Mouse (Mus musculus) layer of hippocampus, postnatal 10 days (tissue): ENCODE results near the gene Blmh. TPM values are rescaled to one million over a fixed set of nuclear protein-coding genes. Genes with fewer than 3 reads are reported as not detected.

ENCODE experiments used
- DNase-seq, 2 experiments: peaks; one replicate each; pipeline ENCODE4 v3.0.0; 2021; ENCODE audit warnings: low spot score in 2 of 2
- total RNA-seq, 2 experiments: library from RNA; stranded (reverse); gene quantifications; 2 replicates each; pipeline ENCODE4 v1.2.3; 2021

Blmh gene
- total RNA-seq, 2 experiments from 2014 or later: 85.0 to 91.7 TPM

DNA sequence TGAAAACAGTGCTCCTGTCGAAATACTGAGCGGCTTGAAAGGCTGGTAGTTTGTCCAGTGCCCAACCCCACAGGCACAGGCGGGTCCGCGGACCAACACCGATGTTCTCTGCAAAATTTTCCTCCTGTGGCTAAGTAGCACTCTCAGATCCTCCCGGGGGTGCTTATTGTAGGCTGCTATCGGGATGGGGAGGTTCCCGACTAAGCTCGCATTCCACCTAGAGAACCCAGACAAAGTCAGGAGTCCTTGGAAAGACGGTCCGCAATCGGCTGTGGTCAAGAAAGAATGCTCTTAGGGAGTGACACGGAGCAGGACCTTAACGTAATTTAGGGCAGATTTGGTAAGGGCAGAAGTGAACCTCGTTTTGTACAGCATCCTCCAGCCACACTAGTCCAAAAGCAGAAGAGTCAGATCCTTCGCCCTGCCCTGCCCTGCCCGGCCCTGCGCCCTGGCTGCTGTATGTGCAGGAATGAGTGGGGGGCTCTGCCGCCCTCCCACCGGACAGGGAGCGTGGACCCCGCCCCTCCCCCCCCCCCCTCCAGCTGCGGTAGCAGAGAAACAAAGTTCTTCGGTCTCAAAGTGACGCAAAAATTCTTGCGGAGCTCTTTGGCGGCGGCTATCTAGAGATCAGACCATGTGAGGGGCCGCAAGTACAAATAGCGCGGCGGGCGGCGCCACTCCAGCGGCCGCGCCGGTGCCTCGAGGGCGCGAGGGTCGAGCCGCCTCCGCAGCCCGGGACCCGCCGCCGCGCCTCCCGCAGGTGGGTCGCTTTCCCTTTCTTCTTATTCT lies 73.5 kb downstream of the Blmh start, which contains the start of gene Slc6a4:
Gene Slc6a4 (plus strand): TSS at position 688 of the 789 bp plus-strand sequence.
- no peak for DNase-seq

DNA sequence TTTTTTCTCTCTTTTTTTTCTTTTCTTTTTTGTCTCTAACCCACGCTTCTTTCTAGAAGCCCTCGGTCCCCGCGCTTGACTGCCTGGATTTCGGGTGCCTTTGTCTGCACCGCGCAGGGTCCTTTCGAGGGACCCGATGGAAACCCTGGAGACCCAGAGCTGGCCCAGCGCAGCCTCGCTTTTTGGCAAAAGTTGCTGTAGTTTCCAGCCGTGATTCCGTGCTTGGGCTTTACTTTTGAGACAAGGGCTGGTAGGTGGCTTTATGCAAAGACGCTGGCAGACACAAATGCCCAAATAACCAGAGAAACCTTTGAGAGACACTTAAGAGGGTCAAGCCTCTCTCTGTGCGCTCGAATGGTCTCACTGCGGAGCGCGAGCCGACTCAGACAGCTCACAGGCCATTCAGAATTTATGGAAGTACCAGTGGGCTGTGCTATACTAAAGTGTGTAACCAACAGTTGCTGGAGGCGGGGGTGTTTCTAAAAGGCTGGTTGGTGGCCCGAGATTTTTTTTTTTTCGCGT lies 74.2 kb downstream of the Blmh start:
- no peak for DNase-seq

DNA sequence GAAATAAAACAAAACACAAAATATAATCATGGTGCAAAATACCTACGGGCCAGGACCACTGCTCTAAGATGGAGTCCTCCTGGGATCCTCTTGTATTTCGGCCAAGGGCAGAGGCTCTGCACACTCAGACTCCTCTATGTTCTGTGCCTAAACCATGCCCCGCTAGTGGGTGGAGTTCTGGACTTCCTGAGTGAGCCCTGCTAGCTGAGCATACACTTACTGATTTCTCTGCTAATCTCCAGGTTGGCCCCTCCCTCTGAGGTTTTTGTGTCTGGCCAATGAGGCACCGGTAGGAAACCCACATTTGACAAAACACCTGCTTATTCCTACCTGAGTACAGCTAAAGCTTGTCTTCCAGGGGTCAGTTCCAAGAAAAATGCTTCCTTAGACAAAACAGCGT lies 76.1 kb downstream of the Blmh start:
- DNase-seq: no peak

DNA sequence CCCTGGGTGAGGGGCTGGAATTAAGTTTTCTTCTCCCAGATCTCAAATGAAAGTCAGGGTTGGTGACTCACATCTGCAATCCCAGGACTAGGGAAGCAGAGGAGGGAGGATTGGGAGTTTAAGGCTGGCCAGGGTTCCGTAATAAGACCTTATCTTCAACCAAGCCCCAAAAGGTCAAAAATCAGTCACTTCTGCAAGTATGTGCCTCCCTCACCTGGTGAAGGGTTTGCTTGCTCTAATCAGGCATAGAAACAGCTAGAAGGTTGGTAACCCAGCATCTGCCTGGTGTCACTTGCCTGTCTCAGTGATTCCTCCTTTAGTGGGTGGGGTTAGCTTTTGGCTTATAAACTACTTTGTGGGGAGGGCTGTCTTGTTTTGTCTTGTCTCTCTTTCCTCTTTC lies 77.8 kb downstream of the Blmh start:
- no peak for DNase-seq

DNA sequence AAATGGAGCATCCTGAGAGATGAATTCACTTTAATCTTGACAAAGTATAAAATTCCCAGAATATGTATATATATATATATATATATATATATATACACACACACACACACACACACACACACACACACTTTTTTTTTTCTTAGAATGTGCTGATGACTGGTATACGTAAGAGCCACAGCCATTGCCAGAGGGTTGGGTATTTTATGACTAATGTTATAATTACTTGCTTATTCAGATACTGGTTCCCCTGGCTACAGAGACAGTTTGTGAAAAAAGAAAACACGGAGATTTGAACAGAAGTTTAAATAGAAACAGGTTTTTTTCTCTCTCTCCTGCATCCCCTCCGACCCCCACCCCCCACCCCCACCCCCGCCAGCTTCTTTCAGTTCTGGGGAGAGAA lies 81.3 kb downstream of the Blmh start:
- DNase-seq: no peak

DNA sequence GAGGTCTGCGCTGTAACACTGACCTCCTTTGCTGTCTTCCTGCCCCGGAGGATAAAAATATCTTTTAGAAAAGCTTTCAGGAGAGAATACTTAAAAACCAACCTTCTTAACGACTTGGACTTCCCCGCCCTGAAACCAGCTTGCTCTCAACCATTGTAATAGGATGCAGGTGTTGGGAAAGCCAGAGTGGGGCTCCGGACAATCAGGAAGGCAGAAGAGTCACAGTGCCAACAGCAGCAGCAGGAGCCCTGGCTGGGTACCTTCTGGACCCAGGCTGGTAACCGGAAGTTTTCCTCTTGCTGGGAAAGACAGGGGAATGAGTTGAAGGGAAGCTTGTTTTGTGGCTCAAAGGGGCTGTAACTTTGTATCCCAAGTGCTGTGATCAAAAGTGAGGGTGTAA lies 82.0 kb downstream of the Blmh start:
- no peak for DNase-seq

DNA sequence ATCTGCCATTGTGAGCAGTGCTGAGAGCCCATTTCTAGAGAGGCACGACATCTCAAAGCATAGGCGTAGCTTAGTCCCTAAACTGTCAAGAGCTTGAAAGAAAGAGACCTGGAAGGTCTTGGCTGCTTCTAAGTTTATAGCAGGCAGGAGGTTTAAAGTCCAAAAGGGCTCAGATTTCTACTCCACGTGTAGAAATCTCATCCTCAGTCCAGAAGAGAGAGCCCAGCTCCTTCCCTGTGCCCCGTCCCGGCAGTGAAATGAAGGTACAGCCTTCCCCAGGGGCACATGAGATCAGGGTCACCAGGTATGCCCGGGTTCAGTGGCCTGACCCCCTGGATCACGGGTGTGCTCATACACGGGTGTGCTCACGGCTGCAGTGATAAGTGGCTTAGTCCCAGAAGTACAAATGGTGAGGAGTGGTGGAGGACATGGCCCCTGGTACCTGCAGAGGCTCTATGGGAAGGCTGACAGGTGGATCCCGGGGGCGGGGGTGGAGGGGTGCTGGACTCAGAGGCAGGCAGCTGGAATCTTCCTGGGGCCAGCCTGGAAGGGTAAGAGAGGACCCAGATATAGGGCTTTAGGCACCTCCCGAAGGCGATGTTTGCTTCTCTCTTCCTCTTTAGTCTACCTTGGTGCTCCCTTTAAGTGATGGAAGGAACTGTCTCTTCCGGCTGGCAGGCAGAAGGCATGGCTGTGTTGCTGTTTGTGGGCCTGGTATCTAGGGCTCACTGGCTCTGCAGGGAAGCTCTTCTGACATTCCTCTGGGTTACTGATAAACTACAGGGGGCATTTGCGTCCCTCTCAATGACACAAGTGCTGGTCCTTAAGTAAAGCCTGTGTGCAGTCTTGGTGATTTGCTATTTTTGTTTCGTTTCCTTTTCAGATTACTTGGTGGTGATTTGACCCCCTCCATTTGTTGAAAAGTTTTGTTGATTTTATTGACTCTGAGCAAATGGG lies 84.7 kb downstream of the Blmh start:
- no peak for DNase-seq

DNA sequence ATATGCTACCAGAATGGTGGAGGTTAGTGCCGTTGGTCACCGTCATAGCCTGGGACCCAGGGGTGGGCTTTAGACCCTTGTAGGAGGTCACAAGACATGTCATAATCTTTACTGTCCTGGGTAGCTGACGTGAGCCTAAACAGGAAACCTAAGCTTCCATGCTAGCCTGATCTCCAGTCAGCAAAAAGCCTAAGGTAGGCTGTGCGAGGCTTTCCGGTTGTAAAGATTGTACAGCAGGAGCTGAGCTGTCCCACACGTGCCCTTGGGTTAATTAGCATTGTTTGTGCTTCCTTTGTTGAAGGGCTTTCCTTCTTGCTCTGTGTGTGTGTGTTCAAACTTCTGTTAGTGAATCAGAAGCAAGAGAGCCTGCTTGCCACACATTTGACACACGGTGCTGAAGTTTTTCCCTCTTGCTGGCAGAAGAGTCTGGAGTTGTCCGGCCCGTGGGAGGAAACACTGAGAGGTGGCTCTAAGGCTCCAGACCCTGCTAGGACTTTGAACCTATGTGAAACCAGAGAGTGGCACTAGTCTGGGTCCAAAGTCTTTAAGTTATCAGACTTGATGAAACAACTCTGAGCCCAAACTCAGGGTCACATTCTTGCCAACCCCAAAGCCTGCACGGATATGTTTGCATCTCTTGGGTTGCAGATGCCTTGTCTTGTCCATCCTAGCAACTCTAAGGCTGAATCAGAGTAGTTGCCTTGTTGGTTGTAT lies 86.3 kb downstream of the Blmh start:
- no peak for DNase-seq

DNA sequence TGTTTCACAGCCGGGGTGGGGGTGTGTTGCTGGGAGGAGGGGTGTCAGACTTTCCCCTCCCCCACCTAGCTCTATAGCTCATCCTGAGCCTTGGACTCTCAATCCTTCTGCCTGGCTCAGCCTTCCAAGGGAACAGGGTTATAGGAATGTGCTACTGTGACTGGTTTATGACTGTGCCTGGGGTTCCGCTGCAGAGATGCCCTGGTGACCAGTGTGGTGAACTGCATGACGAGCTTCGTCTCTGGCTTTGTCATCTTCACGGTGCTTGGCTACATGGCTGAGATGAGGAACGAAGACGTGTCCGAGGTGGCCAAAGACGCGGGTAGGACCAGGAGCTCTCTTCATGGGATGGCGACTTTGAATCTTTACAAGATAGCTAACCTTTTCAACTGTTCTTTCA lies 93.4 kb downstream of the Blmh start:
- DNase-seq: no peak

DNA sequence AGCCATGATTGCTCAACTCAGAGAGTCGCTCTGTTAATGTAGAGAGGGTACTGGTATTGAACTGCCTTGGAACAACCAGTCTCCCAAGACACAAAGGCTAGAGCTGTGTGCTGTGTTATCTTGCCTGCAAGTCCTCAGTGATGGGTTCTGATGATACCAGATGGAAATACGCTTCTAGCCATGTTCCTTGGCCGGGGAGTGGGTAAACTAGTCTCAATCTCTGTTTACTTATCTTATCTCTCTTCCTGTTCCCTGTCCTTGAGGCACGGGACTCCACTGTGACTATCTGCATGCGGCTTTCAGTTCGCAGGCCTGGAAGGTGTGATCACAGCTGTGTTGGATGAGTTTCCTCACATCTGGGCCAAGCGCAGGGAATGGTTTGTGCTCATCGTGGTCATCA lies 94.9 kb downstream of the Blmh start:
- no peak for DNase-seq

DNA sequence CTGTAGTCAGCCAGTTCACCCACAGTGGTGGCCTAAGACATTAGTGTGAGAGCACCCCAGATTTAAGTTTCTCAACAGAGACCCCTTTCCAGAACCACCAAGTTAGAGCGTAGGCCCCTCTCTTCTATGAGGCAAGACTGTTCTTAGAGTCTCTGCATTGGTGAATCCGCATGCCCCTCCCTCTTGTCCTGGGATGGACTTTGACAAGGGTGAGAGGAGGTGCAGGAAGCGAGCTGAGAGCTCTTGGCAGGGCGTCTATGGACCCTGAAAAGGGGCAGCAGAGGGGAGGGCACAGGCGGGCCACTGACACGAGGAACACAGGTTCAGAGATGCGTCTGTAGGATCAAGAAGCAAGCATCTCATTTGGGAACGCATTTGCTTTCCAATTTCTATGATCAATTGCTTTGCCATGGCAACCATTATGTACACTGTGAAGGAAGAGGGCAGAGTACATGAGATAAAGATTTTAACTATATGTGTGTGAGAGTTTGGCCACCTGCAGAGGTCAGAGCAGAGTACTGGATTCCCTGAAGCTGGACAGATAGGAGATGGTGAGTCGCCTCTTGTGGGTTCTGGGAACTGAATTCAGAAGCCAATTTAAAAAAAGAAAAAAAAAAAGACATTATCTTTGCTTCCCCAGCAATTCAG lies 97.3 kb downstream of the Blmh start:
- no peak for DNase-seq

DNA sequence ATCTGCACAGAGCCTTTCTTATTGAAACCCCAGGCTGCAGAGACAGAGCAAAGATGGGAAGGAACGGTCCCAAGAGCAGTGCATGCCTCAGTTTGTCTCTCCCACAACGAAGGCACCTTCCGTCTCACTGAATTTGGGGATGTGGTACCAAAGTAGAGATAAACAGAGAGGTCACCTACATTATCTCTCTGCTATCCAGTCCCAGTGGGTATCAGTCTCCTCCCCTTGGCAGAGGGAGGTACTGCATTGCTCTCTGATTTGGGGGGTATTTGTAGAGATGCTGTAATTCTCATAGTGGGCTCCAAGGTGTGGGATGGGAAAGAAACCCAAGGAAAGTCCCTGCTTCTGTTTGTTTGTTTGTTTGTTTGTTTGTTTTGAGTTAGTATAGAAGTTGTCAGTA lies 102.0 kb downstream of the Blmh start:
- no peak for DNase-seq

DNA sequence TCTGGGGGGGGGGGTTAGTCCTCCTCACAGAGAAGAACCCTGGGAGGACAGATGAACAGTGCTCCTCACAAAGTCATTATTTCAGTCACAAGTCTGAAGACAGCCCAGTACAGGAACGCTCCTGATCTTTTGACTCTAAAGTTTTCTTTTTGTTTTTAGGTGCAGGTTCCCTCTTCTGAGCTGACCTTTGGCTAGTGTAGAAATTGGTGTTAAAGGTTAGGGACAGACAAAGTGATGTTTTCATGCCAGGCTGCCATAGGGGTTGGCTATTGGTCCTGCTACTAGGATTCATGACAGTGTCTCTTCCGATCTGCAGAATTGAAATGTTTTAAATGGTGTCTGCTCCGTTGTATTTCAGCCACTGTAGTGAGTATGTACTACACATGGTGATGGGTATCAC lies 103.5 kb downstream of the Blmh start:
- DNase-seq: no peak

DNA sequence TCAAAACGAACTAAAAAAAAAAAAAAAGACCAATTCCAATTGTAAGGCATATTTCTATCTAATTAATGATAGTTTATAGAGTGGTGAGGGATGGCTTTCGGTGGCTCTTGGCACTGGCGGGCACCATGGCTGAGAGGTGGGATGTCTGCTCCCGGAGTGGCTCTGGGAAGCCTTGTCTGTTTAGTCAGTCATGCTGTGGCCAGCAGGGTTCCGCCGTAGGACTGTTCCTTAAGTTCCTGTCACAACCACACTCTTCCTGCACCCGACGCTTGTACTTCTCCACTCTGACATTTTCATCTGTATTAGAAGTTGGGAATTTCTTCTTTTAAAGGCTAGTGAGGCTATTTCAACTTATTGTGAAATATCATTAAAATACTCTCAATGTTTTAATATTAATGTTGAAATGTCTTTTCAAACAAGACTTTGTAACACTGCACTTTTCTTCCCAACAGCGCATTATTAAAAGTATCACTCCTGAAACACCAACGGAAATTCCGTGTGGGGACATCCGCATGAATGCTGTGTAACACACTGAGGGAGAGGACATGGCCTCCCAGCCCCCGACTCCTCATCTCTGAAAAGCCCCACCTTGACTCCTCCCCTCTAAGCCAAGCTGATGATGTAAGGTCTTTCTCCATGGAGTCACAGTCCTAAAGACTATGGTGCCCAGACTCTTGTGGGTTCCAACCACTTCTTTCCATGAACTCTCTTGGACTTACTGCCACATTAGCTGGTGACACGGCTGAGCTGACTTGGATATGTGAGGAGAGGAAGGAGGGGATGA lies 106.7 kb downstream of the Blmh start:
- no peak for DNase-seq

Other genes starting within 250 kb of the Blmh start
- under 1 TPM; 0.60 to 0.62 TPM for gene Trarg1, start 245.0 kb upstream of the Blmh start, total RNA-seq
- gene Gosr1, start 161.2 kb upstream of the Blmh start, total RNA-seq: 10 to 100 TPM; 35.6 to 43.9 TPM
- 10 to 100 TPM; 78.0 to 78.1 TPM for gene Cpd, start 77.8 kb upstream of the Blmh start, total RNA-seq
- not detected for gene Tmigd1, start 22.6 kb upstream of the Blmh start, total RNA-seq
- gene Slc6a4, start 73.8 kb downstream of the Blmh start, total RNA-seq: under 1 TPM in 1 of 2 experiments, not detected in 1; 0.53 TPM
- 10 to 100 TPM; 16.1 to 17.2 TPM for gene Nsrp1, start 153.6 kb downstream of the Blmh start, total RNA-seq